Mouse (Mus musculus): ENCODE results near the gene Lin7c.

DNA sequence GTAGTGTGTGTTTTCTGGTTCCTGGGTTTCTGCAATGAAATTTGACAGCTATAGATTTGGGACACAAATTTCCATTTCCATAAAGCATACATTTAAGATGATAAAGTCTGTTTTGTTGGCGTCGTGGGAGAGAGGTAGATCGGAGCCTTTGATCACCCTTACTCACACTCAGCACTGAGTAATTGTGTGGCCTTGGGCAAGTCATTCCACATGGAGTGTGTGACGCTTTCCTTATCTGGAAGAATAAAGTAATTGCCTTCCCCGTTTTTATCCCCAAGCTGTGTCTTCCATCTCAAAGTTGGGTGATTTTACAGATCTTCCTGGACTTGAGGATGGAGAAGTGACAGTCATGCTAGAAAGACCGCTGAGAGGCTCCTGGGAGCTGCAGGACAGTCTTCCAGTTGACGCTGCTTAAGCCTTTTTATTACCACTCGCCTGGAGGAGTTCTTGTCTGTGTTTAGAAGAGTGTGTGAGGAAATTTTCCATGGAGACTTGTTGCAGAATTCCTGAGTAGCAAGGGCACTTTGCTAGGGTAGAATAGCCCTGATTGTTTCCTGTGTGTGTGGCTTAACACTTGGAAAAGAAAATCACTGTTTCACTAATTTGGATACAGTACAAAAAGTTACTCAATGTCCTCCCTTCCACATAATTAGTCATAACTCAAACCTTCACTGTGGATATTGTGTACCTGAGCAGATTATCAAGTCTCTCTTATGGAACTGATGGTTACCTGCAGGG is 30.8 kb downstream of the Lin7c start:
- TF ChIP-seq GATA1 (IDR thresholded peaks at IDR 0.05; ENCODE audit: borderline replicate concordance, low read length): no peak
- no peak for TF ChIP-seq FLI1 (IDR thresholded peaks at IDR 0.05; ENCODE audit: low read length)
